Mouse (Mus musculus) monocyte, adult 2 months (primary cell): Measurements from ENCODE around the gene Tmem141.

Source experiments
- DNase-seq, 2 experiments: peaks; one replicate each; pipeline ENCODE4 v3.0.0; 2022; ENCODE audit warnings: low spot score in 2 of 2, low read depth in 1 of 2

Gene Tmem141

DNA sequence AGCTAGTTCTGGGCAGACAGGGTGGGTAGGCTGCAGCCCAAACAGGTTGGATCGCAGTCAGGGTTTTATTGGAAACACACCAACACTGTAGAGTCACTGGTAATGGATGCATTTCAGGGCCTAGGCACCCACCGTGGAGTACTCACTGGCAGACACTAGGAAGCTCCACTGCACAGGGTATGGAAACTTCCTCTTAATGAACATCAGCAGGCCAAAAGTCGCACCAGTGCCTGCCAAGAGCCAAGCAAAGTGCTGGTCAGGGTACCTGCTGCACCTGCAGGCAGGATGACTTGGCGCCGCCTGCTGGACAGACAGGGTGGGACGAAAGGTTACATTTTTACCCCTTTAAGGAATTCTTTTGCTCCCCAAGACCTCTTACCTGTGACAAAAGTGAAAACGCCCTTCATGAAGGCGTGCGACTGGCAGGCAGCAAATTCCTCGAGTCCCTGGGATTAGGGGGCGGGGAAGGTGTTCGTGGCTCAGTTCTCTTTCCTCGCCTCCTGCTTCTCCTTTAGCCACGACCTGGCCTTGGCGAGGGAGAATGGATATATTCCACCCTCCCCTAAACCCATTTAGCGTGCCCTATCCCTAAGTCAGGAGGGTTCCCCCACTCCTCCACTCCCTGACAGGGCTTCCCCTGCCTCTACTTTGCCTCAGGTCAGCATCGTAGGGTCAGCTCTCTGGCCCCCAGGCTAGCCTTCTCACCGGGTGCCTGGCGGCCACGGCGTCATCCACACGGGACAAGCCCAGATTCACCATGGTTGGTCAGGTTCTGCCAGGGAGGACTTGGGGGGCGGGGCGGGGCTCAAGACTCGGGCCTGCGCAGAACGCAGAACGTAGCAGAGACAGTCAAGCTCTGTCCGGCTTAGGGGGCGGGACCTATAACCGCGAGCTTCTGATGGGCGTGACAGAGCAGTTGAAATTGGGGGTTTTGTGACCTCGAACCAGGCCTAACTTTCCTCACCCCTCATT is at the start of gene Tmem141:
Tmem141 (minus strand) TSS at position 777 of the 972 bp plus-strand sequence.
- DNase-seq: peak; percentile 30 to 76

- no peak for DNase-seq
These were observed 44.7 kb upstream of the Tmem141 start for GRCm38 (mm10) chr2:25666516-25666915.

GRCm38 (mm10) chr2:25664125-25664524 is 42.3 kb upstream of the Tmem141 start:
- no peak for DNase-seq

DNA sequence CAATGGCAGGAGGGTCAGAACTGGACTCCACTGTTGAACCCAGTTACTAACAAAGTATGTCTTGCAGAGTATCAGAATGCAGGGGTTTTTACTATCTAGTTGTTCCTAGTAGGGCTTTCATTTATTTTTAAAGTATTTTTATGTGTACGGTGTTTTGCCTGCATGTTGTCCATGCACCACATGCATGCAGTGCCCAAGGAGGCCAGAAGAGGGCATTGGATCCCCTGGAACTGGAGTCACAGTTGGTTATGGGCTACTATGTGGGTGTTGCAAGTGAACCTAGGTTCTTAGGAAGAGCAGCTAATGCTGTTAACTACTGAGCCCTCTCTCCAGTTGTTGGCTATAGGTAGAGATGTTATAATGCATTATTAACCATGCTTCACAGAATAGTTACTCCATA is 41.7 kb upstream of the Tmem141 start:
- DNase-seq: peak in 1 of 2 experiments; percentile 10

DNA sequence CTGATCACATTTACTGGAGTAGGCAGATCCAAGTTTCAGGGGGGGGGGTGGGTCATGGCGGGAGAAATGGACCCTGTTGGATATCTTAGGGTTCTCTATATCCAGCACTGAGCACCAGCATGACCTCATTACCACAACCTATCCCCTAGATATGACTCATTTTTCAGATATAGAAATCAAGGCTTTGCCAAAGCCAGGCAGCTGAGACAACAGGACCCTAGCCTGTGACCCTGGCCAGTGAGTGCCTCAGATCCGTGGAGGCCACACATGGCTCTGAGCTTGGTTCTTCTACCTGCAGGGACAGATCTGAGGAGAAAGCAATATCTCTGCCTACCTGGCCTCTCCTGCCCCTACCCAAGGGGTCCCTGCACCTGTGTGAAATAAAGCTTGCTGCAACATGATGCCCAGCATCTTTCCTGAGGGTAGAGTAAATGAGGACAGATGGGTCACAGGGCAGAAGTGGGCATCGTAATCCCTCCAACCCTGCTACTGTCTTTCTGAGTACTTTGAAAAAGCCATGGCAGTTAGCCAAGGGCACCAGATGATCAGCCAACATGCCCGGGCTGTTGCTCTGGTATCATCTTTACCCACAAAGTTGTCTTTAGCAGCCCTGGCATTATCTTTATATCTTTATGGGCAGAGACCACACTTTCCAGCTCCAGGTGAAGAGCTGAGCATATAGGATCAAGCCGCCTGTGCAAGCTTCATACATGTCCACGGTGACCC is 39.6 kb upstream of the Tmem141 start:
- no peak for DNase-seq

GRCm38 (mm10) chr2:25660279-25660678 is 38.5 kb upstream of the Tmem141 start:
- no peak for DNase-seq

DNA sequence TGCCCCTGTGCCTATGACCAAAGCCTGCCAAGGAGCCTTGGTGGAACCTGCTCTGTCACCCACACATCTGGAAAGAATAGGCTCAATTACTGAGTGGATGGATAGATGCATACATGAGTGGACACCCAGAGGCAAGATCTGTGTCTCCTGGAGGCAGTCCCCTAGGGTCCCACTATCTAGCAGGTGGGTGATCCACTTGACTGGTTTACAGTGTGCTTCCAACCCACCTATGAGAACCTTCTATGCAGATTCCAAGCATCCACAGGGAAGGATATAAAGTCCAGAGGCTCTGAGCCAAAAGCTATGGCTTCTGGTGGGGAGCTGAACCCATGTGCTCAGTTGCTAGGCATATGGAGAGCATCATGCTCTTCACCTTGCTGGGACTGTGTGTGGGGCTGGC is 35.8 kb upstream of the Tmem141 start, which contains the start of gene Lcn5:
Lcn5 (plus strand) TSS at position 301 of the 400 bp plus-strand sequence.
- DNase-seq: no peak

- no peak for DNase-seq
These were observed 35.4 kb upstream of the Tmem141 start for GRCm38 (mm10) chr2:25657246-25657645.

- no peak for DNase-seq
These were observed 34.9 kb upstream of the Tmem141 start for GRCm38 (mm10) chr2:25656691-25657090.

- no peak for DNase-seq
These were observed 32.7 kb upstream of the Tmem141 start for GRCm38 (mm10) chr2:25654502-25654901.

GRCm38 (mm10) chr2:25652902-25653301 is 31.1 kb upstream of the Tmem141 start, which contains the start of gene Lcn8:
TSS of gene Lcn8 (plus strand) at chr2:25653120.
- DNase-seq: no peak

- no peak for DNase-seq
These were observed 18.1 kb upstream of the Tmem141 start for GRCm38 (mm10) chr2:25639890-25640289.

- no peak for DNase-seq
These were observed 12.2 kb upstream of the Tmem141 start for GRCm38 (mm10) chr2:25634046-25634445.

GRCm38 (mm10) chr2:25633616-25634015 is 11.8 kb upstream of the Tmem141 start:
- DNase-seq: no peak

DNA sequence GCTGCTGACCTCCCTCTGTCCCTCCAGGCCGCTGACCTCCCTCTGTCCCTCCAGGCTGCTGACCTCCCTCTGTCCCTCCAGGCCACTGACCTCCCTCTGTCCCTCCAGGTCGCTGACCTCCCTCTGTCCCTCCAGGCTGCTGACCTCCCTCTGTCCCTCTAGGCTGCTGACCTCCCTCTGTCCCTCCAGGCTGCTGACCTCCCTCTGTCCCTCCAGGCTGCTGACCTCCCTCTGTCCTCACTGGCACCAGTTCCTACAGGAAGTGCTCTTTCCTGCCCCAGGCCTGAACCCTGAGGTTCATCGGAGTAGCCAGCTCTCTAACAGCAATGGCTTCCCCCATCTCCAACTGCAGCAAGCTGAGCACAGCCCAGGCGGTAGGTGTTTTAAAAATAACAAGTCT is 6.9 kb upstream of the Tmem141 start:
- no peak for DNase-seq

GRCm38 (mm10) chr2:25627811-25628210 is 6.0 kb upstream of the Tmem141 start, which contains the start of gene Fcna:
TSS of gene Fcna (minus strand) at chr2:25628030.
- no peak for DNase-seq

DNA sequence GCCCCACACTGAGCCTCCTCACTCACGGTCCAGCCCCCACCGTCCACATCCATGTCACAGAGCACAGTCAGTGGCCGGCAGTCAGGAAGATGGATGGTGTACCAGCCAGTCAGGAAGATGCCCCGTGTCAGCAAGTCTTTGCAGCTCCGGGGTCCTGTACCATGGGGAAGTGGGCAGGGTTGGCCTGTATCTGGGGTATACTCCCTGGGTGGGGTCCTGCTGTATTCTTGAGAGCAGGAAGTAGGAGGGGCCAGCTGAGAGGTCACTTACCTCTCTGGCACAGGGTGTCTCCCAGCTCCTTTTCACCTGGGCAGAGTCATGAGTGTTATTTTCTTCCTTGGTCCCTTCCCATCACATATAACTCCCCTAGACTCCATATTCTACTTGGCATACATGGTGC is 4.2 kb upstream of the Tmem141 start:
- no peak for DNase-seq

DNA sequence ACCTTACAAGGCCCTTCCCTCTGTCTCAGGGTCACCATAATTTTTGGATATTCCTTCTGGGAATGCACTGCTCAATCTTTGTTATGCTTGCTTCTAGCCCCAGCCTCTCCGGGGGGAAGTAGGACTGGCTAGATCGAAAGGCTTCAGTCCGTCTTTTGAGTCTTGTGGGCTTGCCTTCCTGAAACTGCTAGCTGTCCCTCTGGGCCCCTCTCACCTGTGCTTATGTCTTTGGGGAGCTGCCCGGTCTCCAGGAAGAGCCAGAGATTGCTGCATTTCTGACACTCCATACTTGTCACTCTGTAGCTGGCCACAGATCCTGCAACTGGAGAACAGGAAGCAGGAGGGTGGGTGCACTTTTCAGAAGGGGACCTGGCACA is 965 bp downstream of the Tmem141 start:
- DNase-seq: no peak

DNA sequence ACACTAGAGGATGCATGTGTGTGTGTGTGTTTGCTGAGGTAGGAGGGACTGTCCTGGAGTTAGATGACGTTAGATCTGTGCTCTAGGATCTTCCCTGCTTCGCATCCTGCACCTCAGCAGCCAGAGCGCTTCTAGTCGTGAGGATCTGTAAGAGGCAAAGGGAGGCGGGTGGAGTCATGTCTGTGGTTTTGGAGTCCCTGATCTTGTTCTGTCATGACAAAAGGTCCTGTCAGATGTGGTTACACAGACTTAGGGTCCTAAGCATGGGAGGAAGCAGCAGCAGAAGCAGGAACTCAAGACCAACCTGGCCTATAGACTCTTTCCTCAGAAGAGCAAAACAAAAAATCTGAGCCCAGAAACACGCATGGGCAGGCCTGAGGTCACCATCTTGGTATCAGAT is 1.4 kb downstream of the Tmem141 start:
- DNase-seq: no peak

- no peak for DNase-seq
These were observed 4.2 kb downstream of the Tmem141 start, which contains the start of gene Ccdc183 for GRCm38 (mm10) chr2:25617578-25617977. TSS of gene Ccdc183 (minus strand) at chr2:25617678.

GRCm38 (mm10) chr2:25616398-25616797 is 5.4 kb downstream of the Tmem141 start:
- DNase-seq: no peak

DNA sequence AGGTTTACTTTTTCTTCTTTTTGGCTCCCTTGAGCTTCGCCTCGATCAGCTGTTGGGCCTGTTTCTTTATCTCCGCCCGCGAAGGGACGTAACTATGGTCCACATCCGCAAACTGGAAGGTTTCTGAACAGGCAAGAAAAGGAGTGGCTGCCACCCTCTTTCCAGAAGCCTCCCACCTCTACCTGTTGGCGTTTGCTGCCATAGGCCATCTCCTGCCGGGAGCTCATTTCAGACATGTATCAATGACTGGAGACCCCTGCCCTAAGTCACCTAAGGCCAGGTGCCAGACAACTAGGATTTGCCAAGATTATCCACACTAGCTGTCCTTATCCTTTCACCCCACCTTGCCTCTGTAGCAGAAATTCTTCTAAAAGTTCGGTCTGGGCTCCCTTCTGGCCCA is 13.1 kb downstream of the Tmem141 start:
- no peak for DNase-seq
